Mouse (Mus musculus) kidney, adult 11 months (tissue): Measurements from ENCODE around the gene Garem2.
"Not testable (repeated sequence)": the region's sequence is repeated elsewhere in the genome, so short reads cannot be mapped to it uniquely, and the experiment has no call there.

ENCODE experiments used
- DNase-seq: peaks from one replicate; pipeline ENCODE4 v3.0.0; 2022

The Garem2 gene

DNA sequence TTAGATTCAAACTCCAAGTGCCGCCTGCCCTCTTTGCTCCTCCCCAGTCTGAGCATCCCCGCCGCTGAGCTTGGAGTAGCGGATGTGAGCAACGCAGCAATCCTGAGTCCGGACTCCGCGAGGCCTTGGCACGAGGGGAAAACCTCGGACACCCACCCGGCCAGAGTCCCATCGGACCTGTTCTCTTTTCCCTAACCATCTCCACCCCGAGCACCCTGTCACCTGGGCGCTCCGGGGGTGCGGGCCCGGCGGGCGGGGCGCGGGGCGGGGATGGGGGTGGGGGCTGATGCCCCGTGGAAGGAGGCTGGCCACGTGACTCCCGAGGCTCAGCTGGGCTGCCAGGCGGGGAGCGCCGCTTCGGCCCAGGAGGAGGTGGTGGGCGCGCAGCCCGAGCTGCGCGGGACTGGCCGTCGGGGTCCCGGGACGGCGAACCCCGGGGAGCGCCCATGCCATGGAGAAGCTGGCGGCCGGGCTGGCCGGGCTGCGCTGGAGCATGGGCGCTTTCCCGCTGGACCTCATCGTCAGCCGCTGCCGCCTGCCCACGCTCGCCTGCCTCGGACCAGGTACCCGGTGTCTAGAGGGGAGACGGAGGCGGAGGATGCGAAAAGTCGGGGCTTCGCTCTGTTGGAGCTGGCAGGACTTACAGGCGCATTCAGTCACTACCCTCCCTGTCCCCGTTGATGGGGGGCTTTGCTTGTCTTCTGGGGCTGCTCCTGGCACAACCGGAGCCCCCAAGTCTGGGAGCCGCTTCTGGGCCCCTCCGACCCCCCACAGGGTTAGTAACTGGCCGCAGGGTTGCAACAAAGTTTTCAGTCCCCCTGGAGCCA lies at the start of gene Garem2:
Gene Garem2 (plus strand): TSS at position 321 of the 827 bp plus-strand sequence.
- DNase-seq: no peak

GRCm38 (mm10) chr5:30058216-30058731 lies 46.7 kb upstream of the Garem2 start:
- DNase-seq: no peak

- not testable (repeated sequence) for DNase-seq
These were observed 45.4 kb upstream of the Garem2 start for GRCm38 (mm10) chr5:30059607-30060006.

DNA sequence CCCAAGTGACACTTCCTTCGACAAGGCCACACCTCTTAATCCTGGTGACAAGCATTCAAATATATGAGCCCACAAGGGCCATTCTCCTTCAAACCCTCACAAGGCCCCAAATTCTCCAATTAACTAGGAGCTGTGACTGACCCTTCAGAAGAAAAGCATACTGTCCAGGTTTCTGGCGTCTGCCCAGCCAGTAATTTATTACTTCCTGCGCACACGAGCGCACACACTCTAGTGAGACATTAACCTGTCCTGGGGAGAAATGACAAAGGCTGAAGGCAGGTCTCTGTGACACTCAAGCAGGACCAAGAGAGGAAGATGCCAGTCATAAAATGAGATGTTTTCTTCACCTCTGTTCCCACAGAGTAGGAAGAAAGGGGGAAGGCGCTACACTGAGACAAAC lies 37.2 kb upstream of the Garem2 start:
- DNase-seq: no peak

GRCm38 (mm10) chr5:30071677-30072076 lies 33.3 kb upstream of the Garem2 start:
- no peak for DNase-seq

- no peak for DNase-seq
These were observed 32.6 kb upstream of the Garem2 start for GRCm38 (mm10) chr5:30072377-30072776.

DNA sequence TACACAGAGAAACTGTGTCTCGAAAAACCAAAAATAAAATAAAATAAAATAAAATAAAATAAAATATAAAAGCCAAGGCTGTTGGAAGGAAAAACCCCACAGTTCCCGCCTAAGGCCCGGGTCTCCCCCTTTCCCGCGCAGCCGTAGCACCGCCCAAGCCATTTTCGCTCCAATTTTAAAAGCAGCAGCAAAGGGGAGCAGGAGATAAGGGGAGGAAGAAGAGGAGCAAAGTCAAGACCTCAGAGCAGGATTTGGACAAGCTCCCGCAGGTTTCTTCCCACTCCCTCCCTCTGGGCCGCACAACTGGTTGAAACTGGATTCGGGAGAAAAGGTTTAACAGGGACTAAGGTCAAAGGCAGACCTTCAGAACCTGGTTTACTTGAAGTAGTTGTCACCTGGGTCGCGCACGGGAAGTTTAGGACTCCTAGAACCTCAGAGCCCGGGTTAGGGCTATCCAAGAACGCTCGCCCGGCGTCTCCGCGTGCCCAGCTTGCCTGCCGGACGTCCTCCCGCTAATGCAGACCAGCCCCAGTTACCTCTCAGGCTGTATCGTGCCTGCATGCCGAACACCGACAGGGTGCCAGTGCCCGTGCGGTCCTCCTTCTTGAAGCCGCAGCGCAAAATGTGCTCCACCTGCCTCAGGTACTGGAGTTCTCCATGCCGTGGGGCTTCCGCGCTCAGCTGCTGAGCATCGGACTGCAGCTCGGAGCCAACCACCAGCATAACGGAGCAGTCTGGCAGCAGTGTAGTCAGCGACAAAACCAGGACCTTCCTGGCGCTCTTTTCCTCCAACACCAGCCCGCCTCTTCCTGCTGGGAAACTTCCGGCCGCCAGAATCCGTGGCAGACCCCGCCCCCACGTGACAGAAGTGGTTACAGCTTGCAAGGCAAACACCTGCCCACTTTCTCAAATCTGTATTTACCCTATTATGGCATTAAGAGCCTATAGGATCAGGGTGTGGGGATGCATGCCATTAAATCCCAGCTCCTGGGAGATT lies 31.8 kb upstream of the Garem2 start, which contains the start of gene Tyms:
Gene Tyms (minus strand): TSS at position 793 of the 997 bp plus-strand sequence.
- peak; percentile 73 for DNase-seq

DNA sequence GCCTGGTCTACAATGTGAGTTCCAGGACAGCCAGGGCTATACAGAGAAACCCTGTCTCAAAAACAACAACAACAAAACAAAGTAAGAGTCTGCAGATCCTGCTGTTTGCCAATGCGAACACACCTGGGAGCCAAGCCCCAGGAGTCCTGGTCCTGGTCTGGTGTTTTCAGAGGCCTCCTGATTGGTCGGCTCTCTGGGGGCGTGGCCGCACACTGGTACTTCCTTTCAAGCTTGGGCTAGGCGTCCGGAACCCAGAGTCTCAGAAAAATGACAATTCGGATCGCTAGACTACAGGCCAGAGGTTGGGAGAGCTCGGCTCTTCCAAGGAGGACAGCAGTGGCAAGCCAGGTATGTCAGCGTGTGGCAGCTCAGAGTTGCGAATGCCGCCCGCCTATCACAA lies 12.3 kb upstream of the Garem2 start:
- DNase-seq: no peak

GRCm38 (mm10) chr5:30094399-30094798 lies 10.6 kb upstream of the Garem2 start:
- no peak for DNase-seq

- DNase-seq: no peak
These were observed 9.2 kb upstream of the Garem2 start for GRCm38 (mm10) chr5:30095731-30096130.

DNA sequence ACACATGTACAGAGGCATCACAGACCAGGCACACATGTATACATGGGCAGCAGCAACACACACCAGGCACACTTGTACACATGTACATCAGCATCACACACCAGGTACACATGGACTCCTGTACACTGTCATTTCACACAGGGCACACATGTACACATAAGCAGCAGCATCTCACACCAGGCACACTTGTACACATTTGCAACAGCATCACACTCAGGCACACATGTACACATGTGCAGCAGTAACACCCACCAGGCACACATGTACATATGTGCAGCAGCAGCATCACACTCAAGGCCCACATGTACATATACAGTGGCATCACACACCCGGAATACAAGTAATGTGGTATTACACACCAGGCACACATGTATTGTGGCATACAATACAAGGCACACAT lies 6.7 kb upstream of the Garem2 start:
- no peak for DNase-seq

DNA sequence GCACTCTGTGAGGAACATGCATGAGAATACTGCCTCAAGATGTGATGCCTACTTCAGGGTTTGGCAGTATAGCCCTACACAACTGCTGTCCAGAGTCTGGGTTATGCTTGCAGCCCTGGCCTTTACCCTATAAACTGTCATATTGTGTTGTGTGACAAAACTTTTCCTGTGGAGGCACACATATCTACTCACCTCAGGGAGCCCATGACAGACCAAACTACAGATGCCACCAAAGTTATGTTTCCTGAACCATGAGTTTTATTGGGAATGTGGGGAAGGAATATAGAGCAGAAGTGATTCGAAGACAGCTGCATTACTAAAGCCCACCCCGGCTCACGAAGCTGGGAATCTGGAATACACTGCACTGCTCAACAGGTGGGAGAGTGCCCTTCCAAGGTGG lies 1.6 kb upstream of the Garem2 start:
- DNase-seq: no peak

DNA sequence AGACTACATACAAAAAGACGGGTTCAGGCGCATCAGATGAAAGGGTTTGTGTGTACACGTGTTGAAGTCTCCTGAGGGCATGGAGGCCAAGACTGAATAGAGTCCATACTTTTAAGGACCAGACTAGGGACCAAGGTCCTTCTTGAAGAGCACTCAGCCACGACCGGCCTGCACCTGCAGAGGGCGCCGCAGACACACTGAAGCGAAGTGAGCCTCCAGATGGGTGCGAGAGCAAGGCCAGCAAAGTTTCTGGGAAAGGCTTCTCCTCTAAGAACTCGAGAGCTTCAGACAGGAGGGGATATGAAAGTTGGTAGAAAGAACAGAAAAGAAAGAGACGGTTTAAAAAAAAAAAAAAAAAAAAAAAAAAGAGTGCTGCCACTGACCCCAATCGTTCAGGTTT lies 622 bp upstream of the Garem2 start:
- no peak for DNase-seq

- DNase-seq: no peak
These were observed 823 bp downstream of the Garem2 start, which contains the start of gene 3110082J24Rik for GRCm38 (mm10) chr5:30105668-30106300. TSS of gene 3110082J24Rik (minus strand) at chr5:30106086.

GRCm38 (mm10) chr5:30106756-30107155 lies 1.8 kb downstream of the Garem2 start:
- DNase-seq: no peak

- DNase-seq: no peak
These were observed 2.2 kb downstream of the Garem2 start for GRCm38 (mm10) chr5:30107186-30107585.

DNA sequence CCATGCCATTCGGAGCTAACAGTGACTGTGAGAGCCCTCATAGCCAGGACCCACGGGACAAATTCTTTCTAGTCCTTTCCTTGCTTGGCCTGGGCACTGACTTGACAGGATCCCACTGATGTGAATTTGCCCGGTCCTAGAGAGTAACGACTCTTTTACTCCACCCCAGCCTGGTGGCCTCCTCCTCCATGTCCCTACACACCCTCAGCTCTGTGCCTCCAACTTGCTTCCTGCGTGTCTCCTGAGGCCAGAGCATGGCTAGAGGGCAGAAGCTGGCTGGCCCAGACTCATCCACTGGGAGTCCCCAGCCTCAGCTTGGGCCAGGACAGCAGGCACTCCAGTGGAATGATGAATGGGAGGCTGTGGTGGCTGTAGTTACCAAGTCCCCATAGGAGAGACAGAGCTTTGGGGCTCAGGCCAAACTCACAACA lies 2.7 kb downstream of the Garem2 start:
- DNase-seq: no peak

- no peak for DNase-seq
These were observed 3.3 kb downstream of the Garem2 start for GRCm38 (mm10) chr5:30108233-30108632.

DNA sequence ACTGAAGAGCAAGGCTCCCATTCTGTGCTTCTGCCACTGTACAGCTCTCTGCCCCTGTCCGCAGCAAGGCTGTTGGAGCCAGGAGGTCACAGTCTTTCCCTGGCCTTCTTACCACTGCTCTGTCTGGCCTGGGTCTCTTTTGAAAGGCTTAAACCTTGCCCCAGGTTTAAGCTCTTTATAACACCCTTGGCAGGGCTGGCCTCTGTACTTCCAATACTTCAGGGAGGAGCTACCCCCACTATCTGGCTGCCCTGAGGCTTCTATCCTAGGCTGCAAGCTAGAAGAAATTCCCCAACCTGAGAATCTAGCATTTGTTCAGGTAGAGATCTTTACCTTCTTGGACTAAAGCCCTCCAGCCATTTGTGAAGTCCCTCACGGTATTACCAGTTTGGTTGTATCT lies 4.9 kb downstream of the Garem2 start:
- DNase-seq: no peak

DNA sequence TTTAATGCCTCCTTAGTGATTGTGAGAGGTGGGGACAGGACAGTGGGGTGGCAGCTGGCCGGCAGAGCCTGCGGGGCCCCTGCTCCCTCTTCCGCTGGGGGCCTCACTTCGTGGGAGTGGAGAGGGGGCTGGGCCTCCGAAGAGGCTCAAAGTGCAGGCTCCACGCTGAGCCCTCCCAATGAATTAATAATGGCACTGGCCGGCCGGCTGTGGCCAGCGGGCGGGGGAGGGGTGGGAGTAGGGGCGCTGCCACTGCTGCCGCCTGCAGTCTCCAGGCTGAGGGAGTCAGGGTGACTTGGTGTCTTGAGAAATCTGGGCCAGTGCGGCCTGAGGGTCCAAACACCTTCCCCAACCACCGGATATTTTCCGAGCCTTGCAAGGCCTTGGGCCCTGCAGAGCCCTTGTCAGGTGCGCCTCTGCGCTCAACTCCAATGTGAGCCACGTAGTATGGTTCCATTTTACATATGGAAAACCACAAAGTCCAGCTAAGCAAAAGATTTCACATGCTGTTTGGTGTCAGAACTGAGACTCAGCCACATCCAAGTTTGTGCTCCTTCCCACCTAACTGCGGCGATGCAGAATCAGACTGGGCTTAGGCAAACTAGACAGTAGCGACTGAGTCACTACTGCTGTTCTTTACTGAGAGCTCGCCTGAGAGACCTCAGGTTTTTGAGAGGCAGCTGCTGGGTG lies 5.6 kb downstream of the Garem2 start:
- no peak for DNase-seq

- DNase-seq: no peak
These were observed 6.2 kb downstream of the Garem2 start for GRCm38 (mm10) chr5:30111126-30111525.

GRCm38 (mm10) chr5:30111771-30112170 lies 6.8 kb downstream of the Garem2 start:
- DNase-seq: no peak
